Mouse (Mus musculus): ENCODE data around the gene Lrfn2. TPM values are rescaled to one million over a fixed set of nuclear protein-coding genes. Genes with fewer than 3 reads are reported as not detected.
A peak's percentile ranks its signal among the peaks of the same experiment; 100 is the strongest.

Lrfn2 gene
- polyA plus RNA-seq, 1 experiment: 3.1 TPM

- no peak for DNase-seq
- no peaks in the 10 kb centered on the region for H3K4me1 ChIP-seq (ENCODE audit: control insufficient read depth, insufficient read depth, low read length)
- WGBS: 82% methylated on average over 9 of the region's 9 CpGs
- H3K27ac ChIP-seq (ENCODE audit: insufficient read depth, low read length): no peak overlapping the region
- TF ChIP-seq CTCF (IDR thresholded peaks at IDR 0.05; ENCODE audit: borderline replicate concordance, insufficient read depth, low read depth, low read length): no peak
- no peak for TF ChIP-seq POLR2A (IDR thresholded peaks at IDR 0.05; ENCODE audit: borderline replicate concordance, insufficient read depth, low read length)
- no peak overlapping the region for H3K4me3 ChIP-seq (replicated peaks; ENCODE audit: insufficient read depth, low read depth, low read length)
- no peaks in the 10 kb centered on the region for H3K27me3 ChIP-seq (ENCODE audit: control insufficient read depth, insufficient read depth, low read length)
Observed at GRCm38 (mm10) chr17:48925426-48925825, 6.8 kb upstream of the Lrfn2 start.

DNA sequence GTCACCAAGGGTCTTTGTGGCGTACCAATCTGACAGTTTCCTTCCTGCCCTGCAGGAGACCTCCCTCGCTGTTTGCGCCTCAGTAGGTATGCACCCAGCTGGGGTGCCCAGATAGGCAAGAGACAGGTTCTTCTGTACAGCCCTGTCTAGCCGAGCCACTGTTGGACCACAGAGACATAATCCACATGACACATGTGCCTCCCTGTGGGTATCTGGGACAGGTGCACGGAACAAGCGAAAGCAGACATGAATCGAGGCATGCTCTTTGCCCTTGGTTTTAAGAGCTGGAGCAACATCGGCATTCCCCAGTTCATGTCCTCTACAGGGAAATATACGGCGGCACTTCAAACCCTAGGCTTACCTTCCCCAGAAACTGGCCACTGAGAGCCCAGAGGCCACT, 1.2 kb upstream of the Lrfn2 start:
- Histone ChIP-seq H3K4me3 (replicated peaks; ENCODE audit: insufficient read depth, low read depth, low read length) (no peak overlapping the region), H3K27ac (ENCODE audit: insufficient read depth, low read length) (no peak overlapping the region), H3K4me1 (ENCODE audit: control insufficient read depth, insufficient read depth, low read length) (peaks cover 7% of the 10 kb centered on the region), H3K27me3 (ENCODE audit: control insufficient read depth, insufficient read depth, low read length) (no peaks in the 10 kb centered on the region; the same call in 1 of the 2 replicates)
- 39% methylated on average over 10 of the region's 10 CpGs for WGBS
- TF ChIP-seq CTCF (IDR thresholded peaks at IDR 0.05; ENCODE audit: borderline replicate concordance, insufficient read depth, low read depth, low read length) (no peak), POLR2A (IDR thresholded peaks at IDR 0.05; ENCODE audit: borderline replicate concordance, insufficient read depth, low read length) (no peak)
- DNase-seq: peak in 1 of 2 experiments; percentile 21

- WGBS: 2% methylated on average over 26 of the region's 26 CpGs
- no peaks in the 10 kb centered on the region; the same call in 1 of the 2 replicates for H3K27me3 ChIP-seq (ENCODE audit: control insufficient read depth, insufficient read depth, low read length)
Observed at GRCm38 (mm10) chr17:48932406-48932906, 277 bp downstream of the Lrfn2 start.

DNA sequence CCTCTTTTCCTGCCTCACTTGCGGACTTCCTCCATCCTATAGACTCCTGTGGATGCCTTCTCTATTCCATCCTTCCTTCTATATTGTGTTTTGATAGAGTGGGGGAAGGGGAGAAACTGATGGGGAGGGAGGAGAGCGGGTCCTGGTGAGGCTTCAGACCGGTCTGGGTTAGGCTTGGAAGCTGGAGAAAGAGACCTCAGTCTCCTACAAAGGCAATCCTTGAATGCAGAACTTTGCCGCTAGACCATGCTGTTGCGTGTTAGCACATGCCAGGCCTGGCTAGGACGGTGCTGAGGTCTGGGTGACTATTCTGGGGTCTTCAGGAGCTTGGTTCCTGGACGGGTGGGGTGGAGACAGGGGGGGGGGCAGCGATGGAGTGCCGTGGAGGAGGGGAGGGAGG, 737 bp downstream of the Lrfn2 start:
- no peak for TF ChIP-seq CTCF (IDR thresholded peaks at IDR 0.05; ENCODE audit: borderline replicate concordance, insufficient read depth, low read depth, low read length)
- no peak for TF ChIP-seq POLR2A (IDR thresholded peaks at IDR 0.05; ENCODE audit: borderline replicate concordance, insufficient read depth, low read length)
- DNase-seq: no peak

More at GRCm38 (mm10) chr17:48932406-48932906, 277 bp downstream of the Lrfn2 start:
- H3K27ac ChIP-seq (ENCODE audit: insufficient read depth, low read length): no peak overlapping the region
- TF ChIP-seq POLR2A (IDR thresholded peaks at IDR 0.05; ENCODE audit: borderline replicate concordance, insufficient read depth, low read length): no peak
- no peak for TF ChIP-seq CTCF (IDR thresholded peaks at IDR 0.05; ENCODE audit: borderline replicate concordance, insufficient read depth, low read depth, low read length)
- H3K4me3 ChIP-seq (replicated peaks; ENCODE audit: insufficient read depth, low read depth, low read length): peak overlapping the region; percentile 43
- peaks cover 7% of the 10 kb centered on the region for H3K4me1 ChIP-seq (ENCODE audit: control insufficient read depth, insufficient read depth, low read length)
- DNase-seq: peak; percentile 17 to 31

DNA sequence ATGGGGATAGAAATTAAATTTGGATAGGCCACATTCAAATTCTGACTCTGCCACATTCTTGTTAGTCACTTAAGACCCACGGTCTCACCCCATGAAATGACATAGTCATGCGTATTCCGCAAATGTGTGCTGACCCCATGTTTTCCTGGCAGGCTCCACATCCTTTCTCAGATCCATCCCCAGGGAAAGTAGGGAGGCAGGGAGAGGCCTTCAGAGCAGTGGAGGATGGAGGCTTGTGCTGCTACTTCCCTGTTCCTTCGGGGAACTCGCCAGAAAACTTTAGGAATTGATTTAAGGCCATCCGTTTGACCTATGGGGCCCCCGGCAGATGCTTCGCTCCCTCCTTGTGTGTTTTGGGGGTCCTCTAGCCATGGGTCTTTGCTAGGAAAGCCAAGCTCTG, 3.0 kb downstream of the Lrfn2 start:
- no peak overlapping the region for H3K4me3 ChIP-seq (replicated peaks; ENCODE audit: insufficient read depth, low read depth, low read length)
- no peak for DNase-seq
- WGBS: 93% methylated on average over 8 of the region's 8 CpGs
- no peaks in the 10 kb centered on the region; the same call in 1 of the 2 replicates for H3K27me3 ChIP-seq (ENCODE audit: control insufficient read depth, insufficient read depth, low read length)
- TF ChIP-seq CTCF (IDR thresholded peaks at IDR 0.05; ENCODE audit: borderline replicate concordance, insufficient read depth, low read depth, low read length) (no peak), POLR2A (IDR thresholded peaks at IDR 0.05; ENCODE audit: borderline replicate concordance, insufficient read depth, low read length) (no peak)
- H3K27ac ChIP-seq (ENCODE audit: insufficient read depth, low read length): no peak overlapping the region
- peaks cover 11% of the 10 kb centered on the region for H3K4me1 ChIP-seq (ENCODE audit: control insufficient read depth, insufficient read depth, low read length)

More for the DNA sequence above, 737 bp downstream of the Lrfn2 start:
- Histone ChIP-seq H3K27me3 (ENCODE audit: control insufficient read depth, insufficient read depth, low read length) (no peaks in the 10 kb centered on the region; the same call in 1 of the 2 replicates), H3K27ac (ENCODE audit: insufficient read depth, low read length) (no peak overlapping the region), H3K4me3 (replicated peaks; ENCODE audit: insufficient read depth, low read depth, low read length) (peak overlapping the region; percentile 39), H3K4me1 (ENCODE audit: control insufficient read depth, insufficient read depth, low read length) (peaks cover 7% of the 10 kb centered on the region)
- WGBS: 20% methylated on average over 8 of the region's 9 CpGs

DNA sequence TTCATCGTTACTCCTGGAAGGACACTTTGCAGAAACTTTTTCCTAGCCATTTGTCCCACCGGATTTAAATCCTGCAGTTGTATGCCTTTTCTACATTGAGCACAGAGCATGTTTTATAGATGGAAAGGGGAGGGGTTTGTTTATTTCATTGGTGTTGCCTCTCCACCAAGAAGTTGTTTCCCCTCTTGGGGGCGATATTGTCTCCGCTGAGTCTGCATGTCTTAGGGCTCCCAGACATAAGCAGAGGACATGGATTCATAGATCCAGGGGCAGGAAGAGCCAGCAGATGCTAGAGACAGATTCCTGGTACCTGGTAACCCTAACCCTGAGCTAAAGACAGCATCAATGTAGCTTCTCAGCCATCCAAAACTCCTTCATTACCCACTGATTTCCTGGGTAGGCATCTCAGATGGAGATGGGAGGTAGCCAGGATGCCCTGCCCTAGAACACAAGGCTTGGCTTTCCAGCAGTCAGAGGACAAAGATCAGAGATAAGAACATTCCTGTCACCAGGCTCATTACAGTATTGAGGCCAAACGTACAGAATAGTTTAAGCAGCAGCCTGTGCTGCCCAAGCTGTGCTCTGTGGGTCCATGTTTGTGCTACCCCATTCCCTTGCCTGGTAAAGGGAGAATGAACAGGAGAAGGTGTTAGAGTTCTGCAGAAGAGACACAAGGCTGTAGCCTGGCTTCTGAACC, 4.4 kb downstream of the Lrfn2 start:
- TF ChIP-seq POLR2A (IDR thresholded peaks at IDR 0.05; ENCODE audit: borderline replicate concordance, insufficient read depth, low read length) (no peak), CTCF (IDR thresholded peaks at IDR 0.05; ENCODE audit: borderline replicate concordance, insufficient read depth, low read depth, low read length) (no peak)
- Histone ChIP-seq H3K27me3 (ENCODE audit: control insufficient read depth, insufficient read depth, low read length) (no peaks in the 10 kb centered on the region; the same call in 1 of the 2 replicates), H3K27ac (ENCODE audit: insufficient read depth, low read length) (no peak overlapping the region), H3K4me3 (replicated peaks; ENCODE audit: insufficient read depth, low read depth, low read length) (no peak overlapping the region), H3K4me1 (ENCODE audit: control insufficient read depth, insufficient read depth, low read length) (peaks cover 8% of the 10 kb centered on the region)
- DNase-seq: no peak
- 83% methylated on average over 5 of the region's 5 CpGs for WGBS

DNA sequence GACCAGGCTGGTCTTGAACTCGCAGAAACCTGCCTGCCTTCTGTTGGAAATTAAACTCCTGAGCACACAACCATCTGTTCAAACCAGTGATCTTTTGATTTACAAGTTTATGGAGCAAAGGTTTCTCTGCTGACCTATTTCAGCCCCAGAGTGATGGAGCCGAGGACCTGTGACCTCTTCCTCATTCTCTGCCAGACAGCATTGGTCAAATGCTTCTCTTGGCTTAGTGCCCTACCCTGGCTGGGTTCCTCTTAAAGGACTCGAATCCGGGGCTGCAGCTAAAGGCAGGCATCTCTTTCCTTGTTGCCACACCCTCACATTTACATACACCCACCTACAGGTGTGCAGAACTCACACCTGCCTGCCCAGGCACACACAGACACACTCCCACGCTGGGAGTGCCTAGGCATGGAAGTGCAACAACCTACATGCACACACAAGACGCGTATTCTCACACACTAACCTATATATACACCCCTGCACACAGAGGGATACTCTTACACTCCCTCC, 6.6 kb downstream of the Lrfn2 start:
- 0 out of 2 replicates have a peak, but pooled peaks cover 3% of the 10 kb centered on the region for H3K4me1 ChIP-seq (ENCODE audit: control insufficient read depth, insufficient read depth, low read length)
- no peak overlapping the region for H3K27ac ChIP-seq (ENCODE audit: insufficient read depth, low read length)
- TF ChIP-seq CTCF (IDR thresholded peaks at IDR 0.05; ENCODE audit: borderline replicate concordance, insufficient read depth, low read depth, low read length): no peak
- no peak for TF ChIP-seq POLR2A (IDR thresholded peaks at IDR 0.05; ENCODE audit: borderline replicate concordance, insufficient read depth, low read length)
- no peak for DNase-seq
- H3K27me3 ChIP-seq (ENCODE audit: control insufficient read depth, insufficient read depth, low read length): no peaks in the 10 kb centered on the region
- no peak overlapping the region for H3K4me3 ChIP-seq (replicated peaks; ENCODE audit: insufficient read depth, low read depth, low read length)
- 60% methylated on average over 7 of the region's 7 CpGs for WGBS

- WGBS: 15% methylated on average over 9 of the region's 9 CpGs
Observed at GRCm38 (mm10) chr17:48946315-48946714, 14.1 kb downstream of the Lrfn2 start.

More at GRCm38 (mm10) chr17:48946315-48946714, 14.1 kb downstream of the Lrfn2 start:
- peaks cover 14% of the 10 kb centered on the region for H3K4me1 ChIP-seq (ENCODE audit: control insufficient read depth, insufficient read depth, low read length)
- no peak overlapping the region for H3K27ac ChIP-seq (ENCODE audit: insufficient read depth, low read length)
- DNase-seq: peak; percentile 78 to 85
- H3K4me3 ChIP-seq (replicated peaks; ENCODE audit: insufficient read depth, low read depth, low read length): no peak overlapping the region
- no peak for TF ChIP-seq POLR2A (IDR thresholded peaks at IDR 0.05; ENCODE audit: borderline replicate concordance, insufficient read depth, low read length)
- no peaks in the 10 kb centered on the region for H3K27me3 ChIP-seq (ENCODE audit: control insufficient read depth, insufficient read depth, low read length)
